Mouse (Mus musculus): ENCODE measurements around the gene Pik3ca.

The Pik3ca gene

DNA sequence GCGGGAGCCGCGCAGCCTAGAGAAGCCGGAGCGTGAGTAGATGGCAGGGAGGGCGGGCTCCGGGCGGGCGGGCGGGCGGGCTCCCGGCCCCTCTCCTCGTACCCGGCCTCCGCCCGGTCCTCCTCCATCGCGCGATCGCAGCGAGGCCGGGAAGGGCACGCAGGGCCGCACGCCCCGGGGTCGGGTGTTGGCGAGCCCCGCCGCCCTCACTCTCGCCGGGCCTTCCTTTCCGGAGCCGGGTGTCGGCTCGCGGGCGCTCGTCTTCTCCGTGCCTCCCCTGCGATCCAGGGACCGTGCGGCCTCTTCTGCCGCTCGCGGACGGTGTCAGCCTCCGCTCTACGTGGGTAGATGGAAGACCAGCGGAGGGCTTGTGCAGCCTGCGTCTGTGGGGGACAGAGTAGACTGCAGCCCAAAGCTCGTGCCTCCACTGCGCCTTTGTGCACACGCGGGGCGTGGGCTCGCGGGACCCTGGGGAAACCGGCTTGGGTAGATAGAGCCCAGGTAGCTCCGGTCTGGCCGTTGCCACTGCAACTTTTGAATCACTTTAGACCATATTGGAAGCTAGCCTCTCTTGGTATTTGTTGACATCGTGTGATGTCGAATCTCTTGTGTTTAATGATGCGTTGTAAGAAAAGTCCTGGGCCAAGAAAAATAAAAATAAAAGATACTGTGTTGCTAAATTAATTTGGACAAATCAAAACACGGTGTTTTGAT, at the start of gene Pik3ca:
Pik3ca (plus strand) TSS at position 211 of the 714 bp plus-strand sequence.
- in situ Hi-C loops (cut with MboI, MseI), result no loop called here

DNA sequence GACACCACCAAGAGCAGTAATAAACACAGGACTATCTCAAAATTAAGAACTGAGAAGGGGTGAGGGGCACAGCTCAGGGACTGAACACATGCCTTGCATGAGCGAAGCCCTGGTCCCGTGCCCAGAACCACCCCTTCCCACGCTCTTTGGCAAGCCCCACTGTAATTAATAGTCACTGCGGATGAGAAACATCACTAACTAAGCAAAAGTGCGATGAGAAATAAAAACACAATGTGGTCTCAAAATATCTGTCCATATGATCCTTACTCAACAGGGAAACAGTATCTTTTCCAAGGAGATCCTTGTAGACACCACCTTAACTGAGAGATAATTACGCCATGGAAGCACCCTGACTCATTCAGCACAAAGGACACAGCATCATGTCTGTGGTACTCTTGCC, 49.6 kb upstream of the Pik3ca start:
- in situ Hi-C loops (cut with MboI, MseI), result no loop called here

DNA sequence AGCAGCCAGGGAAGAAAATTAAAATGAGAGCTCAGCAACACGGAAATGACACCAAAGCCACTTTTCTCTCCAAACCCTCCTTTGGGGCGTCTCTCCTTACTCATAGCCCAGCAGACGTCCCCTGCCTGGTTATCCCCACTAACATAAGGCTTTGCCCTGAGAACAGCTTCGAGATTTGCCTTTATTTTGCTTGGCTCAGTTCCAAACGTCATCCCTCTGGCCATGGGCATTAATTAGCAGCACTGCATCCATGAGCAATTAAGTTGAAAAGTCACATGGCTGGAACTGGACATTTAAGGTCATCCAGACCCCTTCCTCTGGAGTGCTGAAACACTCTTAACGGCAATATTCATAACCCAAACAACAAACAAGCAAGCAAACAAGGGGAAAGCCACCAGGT, 36.2 kb upstream of the Pik3ca start:
- in situ Hi-C loops (cut with MboI, MseI), result loop anchor here (10.0 kb wide), 1 partner anchor 334 kb away; no protein-coding TSS in a partner anchor

DNA sequence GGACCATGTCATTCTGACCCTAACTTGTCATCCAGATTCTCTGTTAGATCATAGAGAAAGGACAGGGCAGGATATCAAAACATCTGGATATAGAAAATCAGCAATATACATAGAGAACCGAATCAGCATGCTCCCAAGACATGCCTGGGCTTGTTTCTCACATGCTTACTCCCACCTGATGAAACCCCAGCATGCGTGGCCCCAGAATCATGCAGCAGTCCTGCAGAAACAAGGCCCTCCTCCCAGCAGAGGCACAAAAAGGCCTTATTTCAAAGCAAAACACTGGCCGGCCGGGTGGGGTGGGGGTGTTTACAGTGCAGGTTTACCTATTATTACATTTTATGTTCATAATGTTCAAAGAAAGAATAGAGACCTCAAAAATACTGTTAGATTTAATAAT, 33.3 kb upstream of the Pik3ca start:
- in situ Hi-C loops (cut with MboI, MseI), result loop anchor here (10.0 kb wide), 1 partner anchor 331 kb away; no protein-coding TSS in a partner anchor

DNA sequence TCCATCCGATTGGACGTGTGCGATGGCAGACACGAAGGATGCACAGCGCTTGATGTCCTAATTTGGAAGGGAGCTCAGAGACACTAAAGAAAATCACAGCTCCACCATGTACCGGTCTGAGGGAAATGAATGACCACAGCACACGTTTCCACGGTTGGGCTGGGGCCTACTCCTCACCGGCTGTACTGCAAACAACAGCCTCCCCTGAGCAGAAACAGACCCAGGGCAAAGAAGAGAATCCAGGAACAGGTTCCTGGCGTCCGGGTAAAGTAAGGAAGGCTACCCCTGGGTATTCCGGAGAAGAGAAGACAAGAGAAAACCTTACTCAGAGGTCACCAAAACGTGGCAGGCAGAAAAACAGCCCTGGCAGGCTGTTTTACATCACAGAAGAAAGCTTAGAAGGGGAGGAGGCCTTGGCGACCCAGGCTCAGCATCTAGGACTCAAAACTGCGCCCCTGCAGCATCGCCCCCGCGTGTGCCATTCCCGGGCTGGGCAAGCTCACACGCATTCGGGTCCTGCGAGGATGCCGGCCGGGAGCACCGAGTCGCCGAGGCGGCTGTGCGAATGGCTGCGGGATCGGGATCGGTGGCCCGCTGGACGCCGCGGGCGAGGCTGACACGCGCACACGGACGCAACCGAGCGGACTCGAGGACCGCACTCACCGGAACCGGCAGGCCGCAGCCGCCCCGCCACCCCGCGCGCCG, 32.5 kb upstream of the Pik3ca start:
- in situ Hi-C loops (cut with MboI, MseI), result loop anchor here (5.0 to 10.0 kb wide), 2 partner anchors 57 to 330 kb away; no protein-coding TSS in a partner anchor

DNA sequence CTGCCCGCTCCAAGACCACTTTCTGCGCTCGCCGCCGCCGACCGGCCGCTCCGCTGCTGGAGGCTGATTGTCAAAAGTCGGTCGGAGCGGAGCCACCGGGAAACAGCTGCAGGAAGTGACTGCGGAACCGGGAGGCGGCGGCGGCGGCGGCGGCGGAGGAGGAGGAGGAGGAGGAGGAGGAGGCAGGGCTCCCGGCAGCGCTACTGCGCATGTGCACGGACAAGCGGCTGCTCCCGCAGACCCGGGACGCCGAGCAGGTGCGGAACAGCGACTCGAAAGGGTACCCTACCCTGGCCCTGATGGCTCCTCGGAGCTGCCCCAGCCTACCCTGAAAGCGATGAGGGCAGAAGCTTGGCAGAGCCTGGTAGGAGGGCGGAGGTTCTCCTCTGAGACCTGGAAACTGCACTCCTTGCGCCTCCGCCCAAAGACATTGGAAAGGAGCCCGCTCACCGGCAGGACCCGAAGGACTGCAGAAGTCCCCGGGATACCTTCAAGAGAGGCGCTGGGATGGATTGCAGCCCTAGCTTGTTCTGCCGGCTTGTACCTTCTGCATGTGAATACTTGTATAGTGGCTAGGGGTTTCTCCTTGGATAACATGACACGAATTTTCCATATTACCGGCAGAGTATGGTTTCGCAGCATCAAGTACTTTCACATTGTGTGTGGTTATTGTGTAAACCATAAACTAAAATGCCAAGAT, 31.8 kb upstream of the Pik3ca start, which contains the start of gene Zmat3:
Zmat3 (minus strand) TSS at position 469 of the 700 bp plus-strand sequence.
- in situ Hi-C loops (cut with MboI, MseI), result loop anchor here (5.0 to 10.0 kb wide), 2 partner anchors 57 to 329 kb away; no protein-coding TSS in a partner anchor

DNA sequence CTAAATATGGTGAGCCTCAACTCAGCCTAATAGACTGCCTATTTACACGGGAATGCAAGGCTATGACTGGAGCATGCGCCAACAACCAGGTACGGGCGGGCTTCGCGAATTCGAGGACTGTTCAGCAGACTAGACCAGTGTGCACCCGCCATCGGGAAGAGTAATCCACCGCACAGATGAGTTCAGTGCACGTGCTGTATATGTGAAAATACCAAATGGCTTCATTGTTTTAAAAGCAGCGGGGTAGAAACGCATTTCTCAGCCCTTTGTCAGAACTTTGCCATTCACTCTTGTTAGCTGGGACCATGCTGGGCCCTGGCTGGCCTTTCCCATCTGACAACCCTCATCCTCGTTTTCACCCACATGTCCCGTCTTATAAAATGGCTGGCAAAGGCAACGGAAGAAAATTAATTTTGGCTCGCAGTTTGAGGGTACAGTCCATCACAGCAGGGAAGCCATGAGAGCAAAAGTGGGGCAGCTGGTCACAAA, 31.2 kb upstream of the Pik3ca start:
- in situ Hi-C loops (cut with MboI, MseI), result loop anchor here (5.0 to 10.0 kb wide), 2 partner anchors 56 to 329 kb away; no protein-coding TSS in a partner anchor

DNA sequence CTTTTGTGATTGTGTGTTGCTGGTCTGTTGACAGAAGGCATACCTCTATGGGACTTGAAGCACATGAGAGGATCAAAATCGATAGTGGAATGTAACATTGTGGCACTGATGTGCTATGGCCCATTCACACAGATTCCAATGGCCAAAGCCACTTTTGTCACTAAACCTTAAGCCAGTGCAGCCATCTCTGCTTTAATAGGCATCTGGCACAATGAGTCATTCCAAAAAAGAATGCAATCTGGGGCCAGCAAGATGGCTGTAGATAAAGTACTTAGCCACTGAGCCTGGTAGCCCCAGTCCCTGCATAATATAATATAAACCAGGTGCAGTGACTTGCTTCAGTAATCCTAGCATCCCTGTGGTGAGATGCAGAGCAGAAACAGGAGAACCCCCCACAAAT, 30.0 kb upstream of the Pik3ca start:
- in situ Hi-C loops (cut with MboI, MseI), result loop anchor here (5.0 to 10.0 kb wide), 2 partner anchors 55 to 327 kb away; no protein-coding TSS in a partner anchor

DNA sequence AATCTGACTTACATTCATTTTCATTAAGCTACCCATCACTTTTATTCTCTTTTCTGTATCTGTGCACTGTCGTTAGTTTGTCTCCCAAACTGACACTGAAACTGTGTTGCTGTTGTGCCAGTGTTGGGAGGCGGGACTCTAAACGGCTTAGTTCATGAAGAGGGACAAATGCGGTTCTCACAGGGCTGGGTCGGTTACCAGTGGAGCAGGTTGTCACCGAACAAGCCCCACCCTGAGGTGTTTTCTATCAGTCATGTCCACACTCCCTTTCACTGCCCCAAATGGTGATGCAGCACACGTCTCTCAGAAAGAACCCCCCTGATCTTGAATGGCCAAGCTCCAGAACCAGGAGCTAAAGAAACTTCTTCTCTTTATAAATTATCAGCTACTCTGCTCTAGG, 25.5 kb upstream of the Pik3ca start:
- in situ Hi-C loops (cut with MboI, MseI), result no loop called here

DNA sequence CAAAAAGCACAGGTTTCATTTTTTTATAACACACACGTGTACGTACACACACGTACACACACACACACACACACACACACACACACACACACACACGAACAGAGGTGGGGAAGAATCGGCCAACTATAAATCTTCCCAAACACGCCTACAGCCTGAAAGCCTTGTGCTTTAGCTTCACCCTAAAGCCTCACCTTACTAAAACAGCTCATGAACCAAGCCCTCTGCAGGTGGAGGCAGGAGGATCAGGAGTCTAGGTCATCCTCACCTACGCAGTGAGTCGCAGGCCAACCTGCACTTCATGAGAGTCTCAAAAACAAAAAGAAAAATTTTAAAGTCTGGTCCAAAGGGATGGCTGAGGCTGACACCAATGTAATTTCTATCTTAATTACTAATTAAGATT, 25.0 kb upstream of the Pik3ca start:
- in situ Hi-C loops (cut with MboI, MseI), result no loop called here

DNA sequence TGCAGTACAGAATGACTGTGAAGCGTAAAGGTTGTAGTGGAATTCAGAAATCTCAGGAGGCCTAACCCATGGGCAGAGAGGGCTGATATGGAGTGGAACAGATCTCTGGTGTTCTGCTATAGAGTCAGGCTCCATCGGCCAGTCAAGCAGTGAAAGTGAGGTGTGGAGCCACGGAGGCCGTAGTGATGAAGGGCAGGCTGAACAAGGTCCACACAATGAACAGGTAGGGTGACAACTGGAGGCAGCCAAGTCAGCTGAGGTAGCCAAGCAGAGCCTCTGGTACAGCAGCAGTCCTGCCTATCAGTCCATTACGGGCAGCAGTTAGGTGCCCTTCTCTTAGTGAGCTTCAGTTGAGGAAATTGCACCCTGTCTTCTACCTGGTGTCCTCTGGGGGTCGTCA, 24.2 kb upstream of the Pik3ca start:
- in situ Hi-C loops (cut with MboI, MseI), result no loop called here

DNA sequence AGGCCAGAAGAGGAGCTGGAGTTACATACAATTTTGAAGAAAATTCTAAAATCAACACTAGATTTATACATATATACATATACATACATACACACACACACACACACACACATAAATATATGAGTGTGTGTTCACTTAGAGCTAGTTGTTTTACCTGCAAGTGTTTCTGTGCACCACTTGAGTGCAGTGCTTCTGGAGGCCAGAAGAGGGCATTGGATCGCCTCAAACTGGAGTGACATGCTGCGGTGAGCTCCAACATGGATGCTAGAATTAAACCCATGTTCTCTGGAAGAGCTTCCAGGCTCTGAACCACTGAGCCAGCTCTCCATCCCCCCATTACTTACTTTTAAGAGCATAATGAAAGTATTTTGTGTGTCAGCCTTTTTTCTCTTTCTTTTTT, 17.6 kb upstream of the Pik3ca start:
- in situ Hi-C loops (cut with MboI, MseI), result no loop called here

DNA sequence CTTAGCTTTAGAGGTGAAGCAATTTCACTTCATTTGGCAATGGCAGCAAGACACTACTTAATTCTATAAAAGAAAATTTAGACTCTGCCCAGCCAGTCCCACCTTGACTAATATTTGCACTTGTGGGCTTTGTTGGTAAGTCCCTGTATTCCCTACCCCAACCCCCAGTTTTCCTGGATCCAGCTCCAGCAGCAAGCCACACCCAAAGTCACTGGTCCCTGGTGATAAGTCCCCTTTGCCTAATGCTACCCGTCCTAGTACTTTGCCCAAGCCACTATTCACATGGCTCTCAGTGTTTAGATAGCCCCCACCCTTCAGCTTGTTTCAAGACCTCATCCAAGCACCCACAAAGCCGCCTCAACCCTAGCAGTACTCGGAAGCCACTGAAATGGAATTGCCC, 15.9 kb upstream of the Pik3ca start:
- in situ Hi-C loops (cut with MboI, MseI), result no loop called here

DNA sequence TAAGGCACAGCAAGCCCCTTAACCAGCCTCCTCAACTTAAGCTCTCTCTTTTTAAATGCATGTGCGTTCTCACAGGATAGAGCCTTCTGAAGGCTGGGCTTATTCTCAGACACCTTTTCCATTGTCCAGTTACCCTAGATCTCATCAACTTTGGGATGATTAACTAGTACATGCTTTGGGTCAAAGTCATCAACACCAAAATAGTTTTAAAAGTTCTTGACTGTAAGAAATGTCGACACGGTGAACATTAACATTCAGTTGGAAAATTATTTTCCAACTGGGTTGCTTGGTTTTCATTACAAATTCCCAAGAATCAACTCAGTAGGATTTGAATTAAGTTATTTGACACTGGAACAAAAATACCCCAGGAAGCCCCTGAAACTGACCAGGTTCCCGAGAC, 4.6 kb upstream of the Pik3ca start:
- in situ Hi-C loops (cut with MboI, MseI), result loop anchor here (5.0 kb wide), 1 partner anchor 34 kb away; no protein-coding TSS in a partner anchor

DNA sequence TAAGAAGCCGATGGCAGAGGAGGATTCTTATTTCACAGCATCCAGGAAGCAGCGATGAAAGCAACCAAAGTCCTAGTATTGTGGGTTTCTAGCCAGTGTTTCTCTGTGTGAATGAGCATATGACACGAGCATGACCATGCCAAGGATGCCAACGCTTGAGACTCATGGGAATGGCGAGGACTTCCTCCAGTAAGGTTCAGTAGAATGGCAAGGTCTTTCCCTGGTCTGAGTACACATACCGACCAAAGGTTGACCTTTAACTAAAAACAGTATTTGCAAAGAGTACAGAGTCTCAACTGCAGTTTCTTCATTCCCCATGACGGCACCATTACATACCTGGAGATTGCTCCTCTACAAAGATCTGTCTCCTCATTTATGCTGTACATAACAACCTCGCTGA, 3.5 kb upstream of the Pik3ca start:
- in situ Hi-C loops (cut with MboI, MseI), result loop anchor here (5.0 kb wide), 1 partner anchor 33 kb away; no protein-coding TSS in a partner anchor

DNA sequence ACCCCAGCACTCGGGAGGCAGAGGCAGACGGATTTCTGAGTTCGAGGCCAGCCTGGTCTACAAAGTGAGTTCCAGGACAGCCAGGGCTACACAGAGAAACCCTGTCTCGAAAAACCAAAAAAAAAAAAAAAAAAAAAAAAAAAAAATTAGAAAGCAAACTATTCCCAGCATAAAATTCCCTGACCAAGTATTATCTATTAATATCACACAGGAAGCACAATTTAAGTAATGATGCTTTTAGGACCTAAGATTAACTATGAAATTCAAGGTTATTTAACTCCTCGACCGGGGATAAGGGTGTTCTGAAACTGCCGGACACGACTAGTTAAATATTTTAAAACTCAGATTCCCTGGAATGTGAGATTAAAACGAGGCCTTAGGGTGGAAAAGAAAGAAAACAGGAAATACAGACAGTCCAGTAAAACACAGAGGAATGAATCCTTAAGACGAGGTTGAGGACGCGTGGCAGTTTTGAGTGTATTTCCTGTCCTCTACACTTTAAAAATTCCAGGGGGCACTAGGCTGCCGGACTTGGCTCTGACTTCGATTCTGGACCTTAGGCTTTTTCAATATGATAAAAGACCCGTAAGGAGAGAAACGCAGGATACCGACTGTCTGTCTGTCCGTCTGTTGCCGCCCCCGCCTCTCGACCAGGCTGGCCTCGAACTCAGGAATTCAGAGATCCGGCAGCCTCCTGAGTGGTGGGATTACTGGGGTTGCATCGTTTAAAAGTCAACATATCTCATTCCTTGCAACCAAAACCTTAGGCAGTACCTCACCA, 1.5 kb upstream of the Pik3ca start:
- in situ Hi-C loops (cut with MboI, MseI), result no loop called here

DNA sequence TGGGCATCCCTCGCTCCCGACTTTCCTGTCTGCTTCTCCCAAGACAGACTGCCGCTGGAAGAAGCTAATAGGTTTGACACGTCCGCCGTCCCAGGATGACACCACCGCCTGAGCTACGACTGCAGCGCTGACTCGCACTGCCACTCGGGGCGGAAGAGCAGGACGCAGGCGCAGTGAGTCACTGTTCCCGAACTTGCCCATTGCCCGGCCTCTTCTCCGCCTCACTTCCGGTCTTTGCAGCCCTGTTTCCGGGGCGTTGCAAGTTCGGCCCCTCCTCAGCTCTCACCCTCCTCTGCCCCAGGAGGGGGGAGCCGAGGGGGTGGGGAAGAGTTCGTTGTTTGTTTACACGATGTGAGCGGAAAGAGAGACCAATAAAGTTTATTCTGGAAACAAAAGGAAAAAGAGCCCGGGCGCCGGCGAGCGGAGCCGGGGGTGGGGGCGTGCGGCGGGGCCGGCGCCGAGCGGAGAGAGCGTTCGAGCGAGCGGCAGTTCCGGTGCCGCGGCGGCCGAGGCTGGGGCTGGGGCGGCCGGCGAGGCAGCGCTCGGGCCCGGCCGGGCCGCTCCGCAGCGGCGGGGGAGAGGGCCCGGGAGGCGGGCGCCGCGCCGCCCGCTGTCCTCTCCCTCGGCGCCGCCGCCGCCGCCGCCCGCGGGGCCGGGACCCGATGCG, 544 bp upstream of the Pik3ca start:
- in situ Hi-C loops (cut with MboI, MseI), result no loop called here

DNA sequence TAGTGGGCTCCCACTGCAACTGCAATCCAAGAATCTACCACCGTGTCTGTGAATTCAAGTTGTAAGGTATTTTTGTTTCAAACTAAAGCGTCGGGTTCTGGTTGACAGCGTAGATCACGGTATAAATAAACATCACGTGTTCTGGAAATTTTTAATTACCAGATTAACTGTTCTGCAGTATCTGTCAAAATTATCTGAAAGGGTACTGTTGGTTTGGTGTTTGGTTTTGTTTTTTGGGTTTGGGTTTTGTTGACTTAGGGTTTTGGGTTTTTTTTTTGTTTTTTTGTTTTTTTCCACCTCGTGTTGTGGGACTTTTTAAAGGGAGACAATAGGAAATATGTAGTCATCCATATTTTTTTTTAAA, 686 bp downstream of the Pik3ca start:
- in situ Hi-C loops (cut with MboI, MseI), result no loop called here

DNA sequence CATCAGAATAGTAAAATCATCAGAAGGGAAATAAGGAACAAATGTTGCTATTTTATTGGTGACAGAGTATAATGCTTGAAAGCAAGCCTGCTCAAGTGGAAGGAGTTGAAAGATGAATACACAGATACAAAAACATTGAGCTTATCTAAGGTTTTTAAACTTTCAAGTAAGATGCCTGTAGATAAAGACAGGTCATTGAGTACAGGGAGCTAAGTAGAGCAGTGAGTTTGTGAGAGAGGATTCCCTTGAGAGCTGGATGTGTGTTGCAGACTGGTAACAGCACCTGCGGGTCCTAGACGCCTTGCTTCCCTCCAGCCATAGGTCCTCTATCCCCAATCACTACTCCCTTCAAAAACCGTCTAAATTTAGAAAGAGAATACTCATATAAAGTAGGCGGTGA, 1.2 kb downstream of the Pik3ca start:
- in situ Hi-C loops (cut with MboI, MseI), result no loop called here

DNA sequence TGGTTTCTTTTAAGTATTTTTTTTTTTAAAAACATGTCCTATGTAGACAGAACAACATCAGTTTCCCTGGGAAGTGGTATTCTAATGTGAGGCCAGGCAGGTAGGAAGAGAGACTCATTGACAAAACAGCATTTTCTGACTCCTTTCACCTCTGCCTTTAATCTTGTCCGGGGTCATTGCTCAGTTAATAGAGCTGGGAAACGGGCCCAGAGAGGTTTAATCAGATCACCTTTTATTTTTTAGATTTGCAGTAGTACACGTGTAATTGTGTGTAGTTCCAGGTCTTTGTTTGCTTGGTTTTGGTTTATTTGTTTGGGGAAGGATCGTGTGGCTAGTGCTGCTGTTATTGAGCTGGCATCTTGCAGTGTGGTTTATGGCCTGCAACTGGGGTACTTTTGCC, 1.9 kb downstream of the Pik3ca start:
- in situ Hi-C loops (cut with MboI, MseI), result no loop called here

DNA sequence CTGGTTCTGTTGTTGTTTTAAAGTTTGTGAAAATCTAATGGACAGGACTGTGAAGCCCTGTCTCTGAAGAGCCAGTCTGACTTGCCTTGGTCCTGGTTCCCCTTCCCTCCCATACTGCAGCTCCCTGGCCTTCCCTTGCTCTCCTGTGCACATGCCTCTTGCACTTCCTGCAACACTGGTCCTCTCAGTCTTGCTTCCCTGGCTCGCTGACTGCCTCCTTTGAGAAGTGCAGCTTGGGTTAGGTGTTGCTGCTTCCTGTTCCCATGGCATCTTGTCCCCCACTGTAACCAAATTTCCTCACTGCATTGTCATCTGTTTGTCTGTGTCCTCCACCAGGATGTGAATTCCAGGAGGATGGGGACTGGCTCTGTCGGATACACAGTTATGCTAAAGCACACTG, 2.5 kb downstream of the Pik3ca start:
- in situ Hi-C loops (cut with MboI, MseI), result no loop called here
